Mouse (Mus musculus) small intestine, adult 2 months (tissue): ENCODE data around the gene Zkscan7.

Experiments used
- CTCF ChIP-seq: fragments of 200-500 bp; IDR thresholded peaks from 2 replicates; pipeline ENCODE4 v1.5.1; 2012; ENCODE audit warnings: low read depth, mild to moderate bottlenecking, control low read depth, inconsistent platforms, low read length, moderate library complexity, mixed read lengths; ENCODE audit not compliant: insufficient replicate concordance, insufficient read length; ENCODE audit errors: extremely low read depth
- POLR2A ChIP-seq: fragments of 200-500 bp; IDR thresholded peaks from 2 replicates; pipeline ENCODE4 v1.6.1; 2012; ENCODE audit warnings: low read depth, mild to moderate bottlenecking, control low read depth, inconsistent platforms, low read length, moderate library complexity

GRCm38 (mm10) chr9:122928915-122929314, 43.4 kb downstream of the Zkscan7 start:
- TF ChIP-seq CTCF: no peak
- no peak for TF ChIP-seq POLR2A
